Mouse (Mus musculus) limb, embryonic 15.5 days (tissue): ENCODE data around the gene Gm10134. TPM values are rescaled to one million over a fixed set of nuclear protein-coding genes. Genes with fewer than 3 reads are reported as not detected.

Source experiments
- ATAC-seq: fragments of 200-750 bp; cut with Nextera tagmentation; 2 replicates; pipeline ENCODE4 v1.8.0; 2017; ENCODE audit warnings: low read depth, moderate TSS enrichment; ENCODE audit not compliant: insufficient number of reproducible peaks, low FRiP score, low TSS enrichment
- H3K27ac ChIP-seq: fragments of 300-500 bp; sonication (generic); 2 replicates; pipeline ENCODE4 v1.5.1; 2015; ENCODE audit warnings: moderate library complexity, mild to moderate bottlenecking, inconsistent platforms
- H3K27me3 ChIP-seq: fragments of 300-500 bp; sonication (generic); 2 replicates; pipeline ENCODE4 v1.6.1; 2015; ENCODE audit warnings: inconsistent platforms
- H3K36me3 ChIP-seq: fragments of 300-500 bp; sonication (generic); 2 replicates; pipeline ENCODE4 v1.6.1; 2015; ENCODE audit warnings: inconsistent platforms
- H3K4me1 ChIP-seq: fragments of 300-500 bp; sonication (generic); 2 replicates; pipeline ENCODE4 v1.6.1; 2015; ENCODE audit warnings: inconsistent platforms
- H3K4me2 ChIP-seq: fragments of 300-500 bp; sonication (generic); 2 replicates; pipeline ENCODE4 v1.6.1; 2015; ENCODE audit warnings: mild to moderate bottlenecking, inconsistent platforms
- H3K4me3 ChIP-seq: fragments of 300-500 bp; sonication (generic); 2 replicates; pipeline ENCODE4 v1.5.1; 2015; ENCODE audit warnings: mild to moderate bottlenecking, inconsistent platforms
- H3K9ac ChIP-seq: fragments of 300-500 bp; sonication (generic); 2 replicates; pipeline ENCODE4 v1.6.1; 2015; ENCODE audit warnings: inconsistent platforms
- H3K9me3 ChIP-seq: fragments of 300-500 bp; sonication (generic); 2 replicates; pipeline ENCODE4 v1.6.1; 2016; ENCODE audit warnings: inconsistent platforms
- WGBS: fragments of 180-500 bp; shearing (Covaris S2); methylation state at CpG from one replicate; pipeline ENCODE4 v1.1.7; 2015; 5-methylcytosine and 5-hydroxymethylcytosine counted together
- polyA plus RNA-seq: library from polyadenylated mRNA; unstranded; fragments of >200 nt; fragmentation: Nextera tagmentation; extraction: Ambion mirVana; gene quantifications from 2 replicates; pipeline ENCODE4 v1.2.1, GENCODE M21; 2015

The Gm10134 gene
- polyA plus RNA-seq, 1 experiment from 2014 or later = 1.9 TPM

- no peak overlapping the region for H3K9ac ChIP-seq
- no peak overlapping the region for H3K27ac ChIP-seq
- no peak for ATAC-seq
- H3K4me1 ChIP-seq = peaks cover 4% of the 10 kb centered on the region; the same call in 1 of the 2 replicates
- no peak overlapping the region for H3K4me2 ChIP-seq
- WGBS = 71% methylated on average over 6 of the region's 6 CpGs
- H3K9me3 ChIP-seq = no peaks in the 10 kb centered on the region
- H3K36me3 ChIP-seq = peaks cover 94% of the 10 kb centered on the region
- H3K4me3 ChIP-seq = no peak overlapping the region
- H3K27me3 ChIP-seq = no peaks in the 10 kb centered on the region
These were observed 40.7 kb downstream of the Gm10134 start for GRCm38 (mm10) chr2:28546560-28546959.

GRCm38 (mm10) chr2:28547237-28548172, 41.6 kb downstream of the Gm10134 start:
- peaks cover 94% of the 10 kb centered on the region for H3K36me3 ChIP-seq
- H3K27me3 ChIP-seq = no peaks in the 10 kb centered on the region
- no peak for ATAC-seq
- no peaks in the 10 kb centered on the region for H3K9me3 ChIP-seq
- WGBS = 53% methylated on average over 11 of the region's 11 CpGs
- peaks cover 4% of the 10 kb centered on the region; the same call in 1 of the 2 replicates for H3K4me1 ChIP-seq
- H3K9ac ChIP-seq = no peak overlapping the region
- no peak overlapping the region for H3K4me3 ChIP-seq
- H3K27ac ChIP-seq = no peak overlapping the region
- no peak overlapping the region for H3K4me2 ChIP-seq

GRCm38 (mm10) chr2:28549157-28549556, 43.3 kb downstream of the Gm10134 start:
- H3K4me3 ChIP-seq = no peak overlapping the region
- no peaks in the 10 kb centered on the region for H3K27me3 ChIP-seq
- H3K4me1 ChIP-seq = peaks cover 4% of the 10 kb centered on the region; the same call in 1 of the 2 replicates
- H3K9me3 ChIP-seq = no peaks in the 10 kb centered on the region
- WGBS = 92% methylated on average over 13 of the region's 13 CpGs
- H3K36me3 ChIP-seq = peaks cover 94% of the 10 kb centered on the region
- H3K4me2 ChIP-seq = no peak overlapping the region
- no peak overlapping the region for H3K27ac ChIP-seq
- H3K9ac ChIP-seq = no peak overlapping the region
- ATAC-seq = no peak

- 88% methylated on average over 5 of the region's 5 CpGs for WGBS
- H3K9me3 ChIP-seq = no peaks in the 10 kb centered on the region
- H3K27me3 ChIP-seq = no peaks in the 10 kb centered on the region
- peaks cover 4% of the 10 kb centered on the region; the same call in 1 of the 2 replicates for H3K4me1 ChIP-seq
- H3K27ac ChIP-seq = no peak overlapping the region
- ATAC-seq = no peak
- H3K4me2 ChIP-seq = no peak overlapping the region
- no peak overlapping the region for H3K4me3 ChIP-seq
- peaks cover 67% of the 10 kb centered on the region for H3K36me3 ChIP-seq
- H3K9ac ChIP-seq = no peak overlapping the region
These were observed 46.4 kb downstream of the Gm10134 start for GRCm38 (mm10) chr2:28552301-28552700.

Other genes with a start within 250 kb of the Gm10134 start
- 4.3 and 5.0 TPM in 2 replicates for gene Ppp1r26, start 59.3 kb upstream of the Gm10134 start, polyA plus RNA-seq
- 0.89 and 1.1 TPM in 2 replicates for gene 1700007K13Rik, start 39.8 kb upstream of the Gm10134 start, polyA plus RNA-seq
- gene Mrps2, start 38.0 kb upstream of the Gm10134 start, polyA plus RNA-seq = 50.3 and 51.3 TPM in 2 replicates
- gene Gbgt1, start 9.2 kb upstream of the Gm10134 start, polyA plus RNA-seq = 0.56 and 1.1 TPM in 2 replicates
- gene Ralgds, start 7.0 kb downstream of the Gm10134 start, polyA plus RNA-seq = 50.3 and 50.7 TPM in 2 replicates
- gene Cel, start 57.3 kb downstream of the Gm10134 start, polyA plus RNA-seq = 0.35 TPM in 1 of 2 replicates, not detected in the other
- 41.8 and 44.1 TPM in 2 replicates for gene Gtf3c5, start 77.7 kb downstream of the Gm10134 start, polyA plus RNA-seq
- gene Gfi1b, start 115.9 kb downstream of the Gm10134 start, polyA plus RNA-seq = 0.14 and 0.45 TPM in 2 replicates
- gene Tsc1, start 135.1 kb downstream of the Gm10134 start, polyA plus RNA-seq = 15.7 TPM in 2 replicates
- gene Spaca9, start 193.6 kb downstream of the Gm10134 start, polyA plus RNA-seq = 1.1 and 1.2 TPM in 2 replicates
- 0.58 and 0.94 TPM in 2 replicates for gene Ak8, start 194.1 kb downstream of the Gm10134 start, polyA plus RNA-seq